Mouse (Mus musculus): ENCODE results near the gene Catsper2. TPM values are rescaled to one million over a fixed set of nuclear protein-coding genes. Genes with fewer than 3 reads are reported as not detected.
A peak's percentile ranks its signal among the peaks of the same experiment; 100 is the strongest.
"Not testable (repeated sequence)": the region's sequence is repeated elsewhere in the genome, so short reads cannot be mapped to it uniquely, and the experiment has no call there.

The Catsper2 gene
- polyA plus RNA-seq, 2 experiments from 2014 or later = 2.3 to 3.4 TPM

GRCm38 (mm10) chr2:121425890-121426289 is 12.3 kb upstream of the Catsper2 start:
- peak; percentile 51 for ATAC-seq

GRCm38 (mm10) chr2:121423166-121423565 is 9.6 kb upstream of the Catsper2 start:
- no peak for ATAC-seq

DNA sequence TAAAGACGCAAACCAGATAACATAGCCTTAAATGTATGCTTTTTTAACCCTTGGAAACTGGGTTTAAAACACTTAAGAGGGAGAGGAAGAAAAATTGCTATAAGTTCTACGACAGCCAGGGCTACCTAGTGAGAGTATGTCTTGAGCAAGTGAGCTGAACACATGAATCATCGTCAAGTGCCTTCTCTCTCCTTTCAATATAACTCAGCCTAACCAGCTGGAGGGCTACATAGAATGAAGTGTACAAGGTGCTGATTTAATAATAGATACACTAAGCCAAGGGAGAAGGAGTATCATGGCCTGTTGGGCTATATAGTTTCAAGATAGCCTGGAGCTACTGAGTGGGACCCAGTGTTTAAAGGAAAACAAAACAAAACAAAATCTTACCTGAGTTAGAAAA is 4.9 kb upstream of the Catsper2 start:
- no peak for ATAC-seq

- ATAC-seq = no peak
These were observed 2.8 kb upstream of the Catsper2 start for GRCm38 (mm10) chr2:121416356-121416755.

- ATAC-seq = no peak
These were observed 2.0 kb upstream of the Catsper2 start for GRCm38 (mm10) chr2:121415591-121415990.

DNA sequence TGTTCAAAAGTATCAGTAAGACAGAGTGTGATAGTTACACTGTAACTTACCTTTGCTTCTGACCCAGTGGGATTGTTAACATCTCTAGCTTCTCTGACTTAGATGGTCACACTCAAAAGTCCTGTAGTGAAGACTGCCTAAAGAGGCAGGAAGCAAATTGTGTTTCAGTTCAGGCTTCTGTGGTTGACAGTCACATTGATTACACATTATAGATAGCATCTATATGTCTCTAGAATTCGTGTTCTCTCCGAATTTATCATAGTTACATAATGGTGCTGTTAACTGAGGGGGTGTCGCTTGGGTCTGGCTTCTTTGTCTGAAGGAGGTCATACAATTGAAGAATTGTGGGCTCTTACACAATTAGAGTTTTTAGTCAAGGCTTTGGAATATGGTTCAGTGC is 1.5 kb upstream of the Catsper2 start:
- no peak for ATAC-seq

- ATAC-seq = peak; percentile 49
These were observed 620 bp upstream of the Catsper2 start for GRCm38 (mm10) chr2:121414139-121414685.

DNA sequence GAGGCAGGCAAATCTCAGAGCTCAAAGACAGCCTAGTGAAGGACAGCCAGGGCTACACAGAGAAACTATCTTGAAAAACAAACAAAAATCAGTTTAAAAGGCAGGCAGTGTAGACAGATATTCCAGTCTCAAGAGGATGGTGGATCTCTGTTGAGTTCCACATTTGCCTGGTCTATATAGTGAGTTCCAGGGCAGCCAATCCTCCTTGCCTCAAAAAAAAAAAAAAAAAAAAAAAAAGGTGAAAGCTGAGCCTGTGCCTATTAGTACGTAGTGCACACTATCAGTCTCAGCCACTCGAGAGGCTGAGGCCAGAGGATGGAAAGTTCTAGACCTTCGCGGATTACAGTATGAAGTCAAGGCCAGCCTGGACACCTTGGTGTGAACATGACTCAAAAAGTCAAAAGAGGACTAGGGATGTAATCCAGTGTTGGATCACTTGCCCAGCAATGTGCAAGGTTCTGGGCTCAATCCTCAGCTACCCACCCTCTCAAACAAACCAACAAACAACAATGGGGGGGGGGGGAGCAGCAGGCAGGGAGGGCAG is 677 bp downstream of the Catsper2 start:
- ATAC-seq = no peak

GRCm38 (mm10) chr2:121408160-121408559 is 5.4 kb downstream of the Catsper2 start:
- peak; percentile 88 for ATAC-seq

- ATAC-seq = no peak
These were observed 10.3 kb downstream of the Catsper2 start for GRCm38 (mm10) chr2:121403296-121403695.

DNA sequence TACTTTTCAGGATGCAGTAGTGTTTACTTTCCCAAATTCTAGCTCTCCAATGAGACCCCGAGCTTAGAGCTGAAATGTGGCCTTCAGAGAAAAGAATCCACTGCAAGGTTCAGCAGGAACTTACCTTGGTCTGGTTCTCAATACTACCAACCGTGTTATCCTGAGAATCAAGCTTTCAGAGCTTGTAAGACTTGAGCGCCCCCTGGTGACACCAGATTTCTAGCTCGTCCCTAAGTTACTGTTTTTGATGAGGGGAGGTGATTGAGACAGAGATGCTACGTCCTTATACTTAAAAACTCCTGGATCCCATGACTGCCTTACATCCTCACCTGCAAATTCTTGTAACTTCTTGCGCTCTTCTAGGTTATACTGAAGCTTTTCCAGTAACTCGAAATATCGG is 17.0 kb downstream of the Catsper2 start:
- ATAC-seq = peak; percentile 62

GRCm38 (mm10) chr2:121386961-121387575 is 26.5 kb downstream of the Catsper2 start, which contains the start of gene Strc:
Gene Strc (minus strand): TSS chr2:121387168.
- not testable (repeated sequence) for ATAC-seq

DNA sequence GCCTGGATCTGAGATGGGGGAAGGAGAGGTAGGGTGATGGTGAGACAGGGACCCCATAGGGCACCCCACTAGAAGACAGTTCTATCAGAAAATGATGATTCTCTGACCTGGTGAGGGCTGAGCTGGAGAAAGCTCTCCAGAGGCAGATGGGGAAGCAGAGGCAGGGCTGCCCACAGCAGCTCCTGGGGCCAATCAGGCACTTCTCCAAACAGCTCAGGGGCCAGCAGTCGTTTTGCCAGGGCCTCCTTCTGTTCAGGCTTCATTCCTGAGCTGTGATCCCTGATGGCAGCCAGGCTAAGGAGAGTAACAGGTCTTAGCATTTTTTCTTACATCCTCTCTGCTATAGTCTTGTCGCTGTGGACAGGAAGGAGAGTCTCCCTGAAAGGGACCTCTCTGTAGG is 38.8 kb downstream of the Catsper2 start:
- ATAC-seq = no peak

DNA sequence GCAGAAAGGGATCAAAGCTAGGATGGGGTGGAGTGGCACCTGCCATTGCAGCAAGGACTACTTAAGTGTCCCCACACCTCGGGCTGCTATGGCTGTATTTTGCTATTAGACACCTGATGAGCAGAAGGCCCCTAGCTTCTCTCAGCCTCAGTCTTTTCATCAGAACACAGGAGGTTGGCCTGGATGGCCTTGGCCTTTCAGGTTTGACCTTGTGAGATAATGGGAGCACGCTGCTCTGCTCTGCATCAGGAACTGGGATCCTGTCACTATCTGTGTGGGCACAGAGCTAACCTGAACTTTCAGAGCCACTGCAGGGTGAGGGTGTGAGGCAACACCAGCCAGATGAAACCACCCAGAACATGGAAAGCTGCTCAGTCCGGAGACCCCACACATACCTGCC is 41.3 kb downstream of the Catsper2 start:
- no peak for ATAC-seq

- ATAC-seq = no peak
These were observed 42.7 kb downstream of the Catsper2 start for GRCm38 (mm10) chr2:121370921-121371320.

DNA sequence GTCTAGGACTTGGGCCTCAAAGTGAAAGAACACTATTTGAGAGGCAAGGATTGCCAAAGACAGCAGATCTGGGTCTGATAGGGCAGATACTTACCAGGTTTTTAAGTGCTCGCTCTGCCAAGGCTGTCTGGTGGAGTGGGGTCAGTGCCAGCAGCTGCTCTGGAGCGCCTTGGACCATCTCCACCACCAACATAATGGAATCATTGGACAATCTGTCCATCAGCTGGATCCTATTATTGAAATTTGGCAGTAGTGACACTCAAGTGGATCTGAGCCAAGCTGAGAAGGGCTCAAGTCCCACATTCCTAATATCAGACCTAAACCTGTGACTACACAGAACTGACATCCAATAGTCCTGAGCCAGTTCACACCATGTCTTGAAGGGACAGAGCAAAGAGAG is 44.8 kb downstream of the Catsper2 start:
- ATAC-seq = no peak

DNA sequence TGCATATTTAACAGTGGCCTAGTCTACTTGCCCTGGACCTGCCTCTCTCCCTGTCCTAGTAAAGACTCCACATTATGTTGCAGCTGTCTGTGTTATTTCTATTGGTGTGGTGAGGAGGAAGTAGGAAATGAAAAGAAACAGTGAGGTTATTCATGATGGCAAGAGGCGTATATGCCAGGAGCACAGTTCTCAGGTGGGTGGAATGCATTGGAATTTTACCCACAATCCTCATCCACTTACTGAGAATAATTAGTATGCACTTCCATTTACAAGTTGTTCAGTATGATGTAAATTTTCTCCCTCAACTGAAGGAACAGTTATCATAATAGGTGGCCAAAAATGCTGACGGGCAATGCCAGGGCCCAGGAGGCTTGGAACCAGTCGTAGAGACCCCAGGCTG is 49.9 kb downstream of the Catsper2 start:
- no peak for ATAC-seq

DNA sequence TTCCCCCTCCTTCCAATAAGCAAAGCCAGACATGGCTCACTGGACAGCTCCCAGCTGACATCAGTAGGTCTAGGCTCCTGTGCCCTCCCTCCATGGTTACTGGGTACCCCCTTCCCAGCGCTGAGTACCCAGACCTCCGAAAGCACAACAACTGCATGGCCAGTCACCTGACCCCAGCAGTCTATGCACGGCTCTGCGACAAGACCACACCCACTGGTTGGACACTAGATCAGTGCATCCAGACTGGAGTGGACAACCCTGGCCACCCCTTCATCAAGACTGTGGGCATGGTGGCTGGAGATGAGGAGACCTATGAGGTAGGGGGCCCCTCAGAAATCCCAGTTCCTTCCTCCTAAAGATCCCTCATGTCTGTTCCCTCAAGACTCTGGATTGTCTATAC is 54.1 kb downstream of the Catsper2 start:
- ATAC-seq = no peak

- no peak for ATAC-seq
These were observed 55.2 kb downstream of the Catsper2 start for GRCm38 (mm10) chr2:121358381-121358780.

GRCm38 (mm10) chr2:121357961-121358360 is 55.6 kb downstream of the Catsper2 start:
- no peak for ATAC-seq

- ATAC-seq = no peak
These were observed 56.1 kb downstream of the Catsper2 start, which contains the start of gene Ckmt1 for GRCm38 (mm10) chr2:121357494-121357893. Gene Ckmt1 (plus strand): TSS chr2:121357714.

GRCm38 (mm10) chr2:121354820-121355592 is 58.6 kb downstream of the Catsper2 start, which contains the start of gene Ppip5k1:
Gene Ppip5k1 (minus strand): TSS chr2:121355396.
- peak; percentile 99 for ATAC-seq

DNA sequence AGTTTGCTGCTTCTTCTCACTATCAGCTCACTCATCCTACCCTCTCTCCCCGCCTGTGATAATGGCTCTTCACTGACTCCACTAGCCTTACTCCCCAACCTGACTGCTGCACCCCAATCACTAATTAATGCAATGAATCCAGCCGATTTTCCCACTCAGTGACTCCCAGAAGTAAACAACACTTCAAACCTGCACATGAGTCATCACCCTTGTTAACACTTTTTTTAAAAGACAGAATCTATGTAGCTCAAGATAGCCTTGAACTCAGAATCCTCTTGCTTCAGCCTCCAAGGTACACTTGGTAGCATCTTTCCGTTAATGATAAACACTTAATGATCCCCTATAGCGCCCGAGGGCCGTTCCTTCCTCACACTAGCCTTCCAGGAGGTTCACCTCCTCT is 59.2 kb downstream of the Catsper2 start:
- no peak for ATAC-seq

Data from CD4-positive, CD25-positive, alpha-beta regulatory T cell, adult 4 months (primary cell).